Mouse (Mus musculus): ENCODE results near the gene Ptma.

DNA sequence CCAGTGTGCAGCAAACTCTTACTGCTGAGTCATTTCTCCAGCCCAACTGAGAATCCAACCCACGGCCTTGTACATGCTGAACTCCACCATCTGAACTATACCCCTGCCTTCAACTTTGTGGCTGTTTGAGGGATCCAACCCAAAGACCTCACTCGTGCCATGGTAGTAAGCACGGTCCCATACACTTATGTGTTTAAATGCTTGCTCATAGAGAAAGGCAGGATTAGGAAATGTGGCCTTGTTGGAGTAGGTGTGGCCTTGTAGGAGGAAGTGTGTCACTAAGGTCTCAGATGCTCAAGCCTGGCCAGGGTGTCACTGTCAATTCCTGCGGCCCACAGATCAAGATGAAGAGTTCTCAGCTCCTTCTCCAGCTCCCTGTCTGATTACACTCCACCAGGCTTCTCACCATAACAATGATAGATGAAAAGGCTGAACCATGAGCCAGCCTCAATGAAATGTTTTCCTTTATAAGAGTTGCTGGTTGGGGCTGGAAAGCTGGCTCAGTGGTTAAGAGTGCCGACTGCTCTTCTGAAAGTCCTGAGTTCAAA is 48.7 kb upstream of the Ptma start:
- TF ChIP-seq CTCF (IDR thresholded peaks at IDR 0.05; ENCODE audit: low read depth, low read length): no peak
- no peak for TF ChIP-seq EP300 (IDR thresholded peaks at IDR 0.05; ENCODE audit: insufficient read depth, low read depth, low read length)
- no peak for TF ChIP-seq POLR2A (IDR thresholded peaks at IDR 0.05; ENCODE audit: insufficient read depth, low read length)
